Comparison of ENCODE assay signal across 11 mouse cellular contexts in genomic region chr4:149903026-149903425, GRCm38 (mm10). TPM values are rescaled to one million over a fixed set of nuclear protein-coding genes. Genes with fewer than 3 reads are reported as not detected.
DNase-seq lines count a peak whose midpoint lies in the region; ATAC-seq lines count a peak whose summit lies in the region.
"Had no signal": no experiment of that assay in that cellular context is flagged by ENCODE, and none has a peak within 500 bp of the region (broad histone marks: within the 10 kb centered on the region; RNA-seq: fewer than 3 reads in every experiment).

No protein-coding gene starts in this region.

- H3K4me2 ChIP-seq in kidney, embryonic 14.5 days (replicated peaks; ENCODE audit: low read depth, low read length), result no peak overlapping the region
- H3K4me2 ChIP-seq: hindbrain, embryonic 15.5 days; liver, embryonic 11.5 days had no signal

- H3K4me1 ChIP-seq in kidney, embryonic 14.5 days (ENCODE audit: control insufficient read depth, insufficient read depth, low read length), result peaks cover 14% of the 10 kb centered on the region

- no peaks in the 10 kb centered on the region for H3K27me3 ChIP-seq in kidney, embryonic 14.5 days (ENCODE audit: control insufficient read depth, insufficient read depth, low read length)
- H3K27me3 ChIP-seq: hindbrain, embryonic 15.5 days had no signal

- ATAC-seq in kidney, embryonic 14.5 days (ENCODE audit: low FRiP score, low TSS enrichment), result no peak
- no peak for ATAC-seq in cerebellum, adult (ENCODE audit: insufficient number of reproducible peaks, low FRiP score, low TSS enrichment)

- no peak overlapping the region for H3K4me3 ChIP-seq in kidney, embryonic 14.5 days (ENCODE audit: low read length)
- H3K4me3 ChIP-seq: hindbrain, embryonic 15.5 days had no signal

- no peak overlapping the region for H3K27ac ChIP-seq in kidney, embryonic 14.5 days (ENCODE audit: low read depth, low read length)
- H3K27ac ChIP-seq: hindbrain, embryonic 15.5 days had no signal

- H3K9me3 ChIP-seq in kidney, embryonic 14.5 days (ENCODE audit: control insufficient read depth, low read length), result no peaks in the 10 kb centered on the region
- H3K9me3 ChIP-seq: hindbrain, embryonic 15.5 days had no signal

- H3K9ac ChIP-seq in kidney, embryonic 14.5 days (ENCODE audit: low read depth, low read length), result no peak overlapping the region
- H3K9ac ChIP-seq: hindbrain, embryonic 15.5 days had no signal

- 0 out of 2 replicates have a peak, but pooled peaks cover 4% of the 10 kb centered on the region for H3K36me3 ChIP-seq in kidney, embryonic 14.5 days (ENCODE audit: control insufficient read depth, insufficient read depth, low read length)
- H3K36me3 ChIP-seq: hindbrain, embryonic 15.5 days had no signal

- WGBS in kidney, embryonic 14.5 days, result 41% methylated on average over 5 of the region's 5 CpGs

- DNase-seq in kidney, adult 18-20 months, result peak; percentile 47
- DNase-seq in adrenal gland, postnatal 25 days, result peak; percentile 23
- peak; percentile 79 for DNase-seq in gastrocnemius, postnatal 25 days
- DNase-seq in heart, postnatal 4 days, result peak; percentile 61
- no peak for DNase-seq in right cerebral cortex, postnatal 36 days (ENCODE audit: low spot score in 2 of 2)
- no peak for DNase-seq in layer of hippocampus, postnatal 10 days (ENCODE audit: low spot score in 2 of 2)
- DNase-seq: thymus, adult 18-20 months had no signal

RNA-seq across cellular contexts. Expression of gene Spsb1, which starts 51.8 kb away (rescaled TPM):
- polyA plus RNA-seq in kidney, embryonic 14.5 days (2014; fragmentation: Nextera tagmentation; extraction: Ambion mirVana), result 8.0 and 9.6 TPM in 2 replicates
- 23.7 and 25.6 TPM in 2 replicates for total RNA-seq in adrenal gland, postnatal 25 days (2021)
- total RNA-seq in gastrocnemius, postnatal 25 days (2021), result 1 to 10 TPM; 5.2 to 8.2 TPM
- 10 to 100 TPM; 26.2 to 26.7 TPM for total RNA-seq in heart, postnatal 4 days (2021)
- total RNA-seq in layer of hippocampus, postnatal 10 days (2021), result 10 to 100 TPM; 16.7 to 19.9 TPM

Comparison
In these comparisons a context has a peak if more than half of its experiments do, and no peak if none do; other contexts are left out.
1. DNase-seq: peak in kidney, adult 18-20 months (single experiment), adrenal gland, postnatal 25 days (single experiment), gastrocnemius, postnatal 25 days (single experiment) and heart, postnatal 4 days (single experiment); none in right cerebral cortex, postnatal 36 days (0 of 2) and layer of hippocampus, postnatal 10 days (0 of 2).